Mouse (Mus musculus) heart, adult 8-10 months (tissue): ENCODE results near the gene Hsp90ab1. TPM values are rescaled to one million over a fixed set of nuclear protein-coding genes. Genes with fewer than 3 reads are reported as not detected.
A peak's percentile ranks its signal among the peaks of the same experiment; 100 is the strongest.

Source experiments
- DNase-seq: peaks from one replicate; pipeline ENCODE4 v3.0.0; 2022; ENCODE audit warnings: low spot score
- total RNA-seq, 4 experiments: library from RNA; stranded (reverse); gene quantifications; 2 replicates each; pipeline ENCODE4 v1.2.4; 2022

The Hsp90ab1 gene
- 1,000 to 10,000 TPM; 1,121 to 1,613 (median 1,357) TPM for total RNA-seq

DNA sequence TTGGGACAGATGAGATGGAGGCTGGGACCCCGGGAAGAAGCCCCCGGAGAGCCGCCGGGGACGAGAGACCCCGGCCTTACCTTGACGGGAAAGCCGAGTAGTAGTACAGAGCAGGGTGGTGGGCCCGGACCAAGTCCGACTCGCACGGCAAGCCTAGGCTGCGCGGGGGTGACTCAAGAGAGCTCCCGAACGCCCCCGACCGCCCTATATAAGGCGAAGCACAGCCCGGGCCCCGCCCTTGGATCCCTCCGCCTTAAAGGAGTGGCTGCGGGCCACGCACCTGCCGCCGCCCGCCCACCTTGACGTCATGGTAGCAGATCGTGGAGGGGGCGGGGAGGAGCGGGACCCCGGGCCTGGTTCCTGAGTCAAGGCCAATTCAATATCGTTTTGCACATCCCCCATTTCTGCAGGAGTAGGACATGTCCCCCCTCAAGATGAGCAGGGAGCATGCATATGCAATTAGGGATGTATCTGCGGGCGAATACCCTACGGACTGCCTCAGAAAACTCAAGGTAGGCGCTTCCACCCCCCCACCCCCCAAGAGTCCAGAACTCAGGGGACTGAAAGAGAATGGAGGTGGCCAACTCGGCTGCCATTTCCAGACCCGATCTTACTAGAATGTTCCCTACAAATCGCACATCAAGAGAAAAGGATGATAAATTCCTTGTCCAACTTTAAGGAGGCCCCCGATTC, at the start of gene Hsp90ab1:
Hsp90ab1 (minus strand) TSS at position 185 of the 693 bp plus-strand sequence.
- peak; percentile 99 for DNase-seq

DNA sequence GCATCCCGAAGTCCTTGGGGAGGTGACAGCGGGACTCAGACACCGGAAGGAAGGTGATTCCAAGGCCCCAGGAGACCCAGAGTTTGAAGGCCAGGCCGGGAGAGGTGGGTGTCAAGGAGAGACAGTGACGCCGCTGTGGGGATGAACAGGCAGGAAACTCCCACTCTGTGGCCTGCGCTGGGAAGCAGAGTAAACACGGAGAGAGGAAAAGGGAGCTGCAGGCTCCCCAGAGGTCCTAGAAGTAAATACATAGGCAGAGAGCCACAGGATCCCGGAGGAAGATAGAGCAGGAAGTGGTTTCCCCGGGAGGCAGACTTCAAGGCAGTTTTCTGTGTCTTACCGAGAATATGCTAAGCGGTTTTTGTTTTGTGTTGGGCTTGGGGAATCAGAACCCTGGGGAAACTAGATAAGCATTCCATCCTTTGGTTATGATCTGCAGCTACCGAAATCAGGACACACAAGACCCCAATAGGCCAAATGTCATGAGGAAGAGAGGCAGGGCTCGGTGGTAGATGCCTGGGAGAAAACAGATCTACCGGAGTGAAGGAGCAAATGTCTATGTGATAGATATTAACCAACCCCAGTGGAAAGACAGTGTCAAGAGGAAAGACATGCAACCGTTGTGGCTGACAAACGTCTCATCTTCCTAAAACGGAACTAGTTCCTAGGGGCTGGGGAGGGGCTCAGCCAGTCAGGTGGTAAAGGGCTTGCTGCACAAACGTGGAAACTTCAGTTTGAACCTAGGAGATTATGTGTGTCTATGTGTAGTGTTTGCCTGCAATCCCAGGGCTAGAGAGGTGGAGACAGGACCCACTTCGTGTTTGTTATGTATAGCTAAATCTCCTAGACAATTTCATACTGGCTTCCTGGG, 46.5 kb upstream of the Hsp90ab1 start:
- peak; percentile 60 for DNase-seq

DNA sequence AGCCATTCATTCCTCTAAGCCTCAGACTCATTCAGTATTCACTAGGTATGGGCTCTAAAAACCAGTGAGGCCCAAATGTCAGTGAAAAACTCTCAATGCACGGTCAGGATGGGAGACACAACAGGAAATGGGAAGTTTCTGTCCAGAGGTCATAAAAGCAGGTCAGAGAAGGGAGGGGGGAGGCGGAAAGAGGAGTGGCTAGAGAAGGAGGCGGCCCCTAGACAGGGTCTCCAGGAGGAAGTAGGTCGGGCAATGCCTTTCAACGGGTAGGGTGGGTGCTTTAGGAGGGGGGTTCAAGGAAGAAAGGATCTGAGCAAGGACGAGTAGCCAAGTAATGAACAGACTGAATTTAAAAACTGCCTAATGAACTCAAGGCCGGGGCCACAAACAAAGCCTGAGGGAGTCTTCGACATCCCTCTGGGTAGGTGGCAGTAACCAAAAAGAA, 45.9 kb upstream of the Hsp90ab1 start:
- DNase-seq = peak; percentile 67

DNA sequence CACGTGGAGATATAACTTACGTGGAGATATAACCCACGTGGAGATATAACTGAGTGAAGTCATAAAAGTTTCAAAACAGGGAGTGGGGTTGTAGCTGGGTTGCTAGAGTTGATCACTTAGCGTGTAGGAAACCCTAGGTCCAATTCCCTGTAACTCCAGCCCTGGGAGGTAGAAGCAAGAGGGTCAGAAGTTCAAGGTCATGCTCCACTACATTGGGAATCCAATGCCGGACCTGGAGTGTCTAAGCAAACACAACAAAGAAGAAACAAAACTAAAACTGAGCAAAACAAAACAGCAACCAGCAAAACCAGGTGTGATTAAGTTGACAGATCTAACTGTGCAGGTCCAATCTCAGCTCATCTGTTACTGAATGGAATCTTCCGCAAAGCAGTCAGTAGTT, 44.6 kb upstream of the Hsp90ab1 start:
- DNase-seq = no peak

DNA sequence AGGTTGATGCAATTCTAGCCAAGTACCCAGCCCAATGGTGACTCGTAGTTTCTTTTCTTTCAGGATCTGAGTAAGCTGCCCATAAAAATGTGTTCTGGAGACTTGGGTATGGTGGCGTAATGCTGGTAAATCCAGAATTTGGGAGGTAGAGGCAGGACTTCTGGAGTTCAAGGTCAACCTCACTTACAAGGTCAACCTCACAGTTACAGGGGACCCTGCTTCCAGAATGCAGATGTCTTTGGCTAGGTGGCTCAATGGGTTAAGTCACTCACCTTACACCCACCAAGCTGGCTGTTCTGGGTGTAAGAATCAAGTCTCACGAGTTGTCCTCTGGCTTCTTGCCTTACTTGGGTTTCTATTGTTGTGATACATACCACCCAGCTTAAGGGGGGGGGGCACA, 43.6 kb upstream of the Hsp90ab1 start:
- DNase-seq = no peak

DNA sequence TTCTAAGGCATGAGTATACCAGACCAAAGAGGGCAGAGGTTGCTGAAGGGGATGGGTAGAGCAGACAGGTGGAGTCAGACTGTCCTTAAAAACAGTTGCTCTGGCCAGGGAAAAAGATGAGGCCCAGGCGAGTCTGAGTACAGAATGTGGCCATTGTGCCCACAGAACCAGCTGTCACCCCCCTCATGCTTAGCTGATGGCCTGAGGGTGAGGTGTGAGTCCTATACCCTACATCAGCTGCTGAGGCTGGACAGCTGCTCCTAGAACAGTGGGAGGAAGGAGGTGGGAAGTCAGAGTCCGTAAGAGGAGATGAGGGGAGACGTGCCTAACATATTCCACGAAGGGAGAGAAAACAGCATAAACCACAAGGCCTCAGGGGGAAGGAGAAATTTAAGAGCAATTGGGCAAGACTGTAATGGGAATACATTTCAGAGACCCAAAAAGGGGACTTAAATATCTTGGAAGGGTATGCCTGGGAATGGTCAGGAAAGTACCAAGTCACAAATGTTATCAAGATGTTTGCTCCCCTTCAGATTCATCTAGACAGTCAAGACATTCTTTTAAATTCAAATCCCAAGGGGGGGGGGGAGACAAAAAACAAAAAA, 43.1 kb upstream of the Hsp90ab1 start:
- no peak for DNase-seq

DNA sequence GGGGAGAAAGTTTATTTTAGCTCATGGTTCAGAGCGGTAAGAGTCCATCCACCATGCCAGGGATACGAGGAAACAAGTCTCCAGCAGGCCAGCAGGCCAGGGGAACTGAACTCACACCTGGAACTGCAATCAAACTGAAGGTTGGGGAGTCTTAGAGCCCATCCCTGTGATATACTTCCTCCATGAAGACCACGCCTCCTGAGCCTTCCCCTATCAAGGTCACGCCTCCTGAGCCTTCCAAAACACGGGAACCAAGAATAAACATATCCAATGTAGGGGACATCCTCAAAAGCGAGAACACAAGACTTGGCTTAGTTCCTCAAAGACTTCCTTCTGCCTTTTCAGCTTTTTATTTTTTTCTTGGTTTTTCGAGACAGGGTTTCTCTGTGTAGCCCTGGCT, 39.9 kb upstream of the Hsp90ab1 start:
- DNase-seq = no peak

DNA sequence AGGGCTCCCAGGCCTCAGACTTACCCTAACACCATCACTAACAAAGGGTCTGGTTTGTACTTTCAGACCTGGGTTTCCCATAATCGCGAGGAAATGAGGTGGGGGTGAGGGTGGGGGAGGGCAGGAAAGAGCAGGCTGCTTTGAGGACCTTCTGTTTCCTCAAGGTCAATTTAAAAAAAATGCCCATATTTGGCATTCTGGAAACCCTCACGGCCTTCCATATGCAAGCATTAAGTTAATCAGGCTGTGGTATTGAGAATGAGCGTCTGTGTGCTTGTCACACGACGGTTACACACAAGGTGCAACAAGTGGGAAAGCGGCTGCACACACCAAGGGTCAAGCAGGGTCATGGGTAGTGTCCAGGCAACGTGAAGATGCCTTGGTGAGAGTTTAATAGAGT, 38.9 kb upstream of the Hsp90ab1 start:
- no peak for DNase-seq

DNA sequence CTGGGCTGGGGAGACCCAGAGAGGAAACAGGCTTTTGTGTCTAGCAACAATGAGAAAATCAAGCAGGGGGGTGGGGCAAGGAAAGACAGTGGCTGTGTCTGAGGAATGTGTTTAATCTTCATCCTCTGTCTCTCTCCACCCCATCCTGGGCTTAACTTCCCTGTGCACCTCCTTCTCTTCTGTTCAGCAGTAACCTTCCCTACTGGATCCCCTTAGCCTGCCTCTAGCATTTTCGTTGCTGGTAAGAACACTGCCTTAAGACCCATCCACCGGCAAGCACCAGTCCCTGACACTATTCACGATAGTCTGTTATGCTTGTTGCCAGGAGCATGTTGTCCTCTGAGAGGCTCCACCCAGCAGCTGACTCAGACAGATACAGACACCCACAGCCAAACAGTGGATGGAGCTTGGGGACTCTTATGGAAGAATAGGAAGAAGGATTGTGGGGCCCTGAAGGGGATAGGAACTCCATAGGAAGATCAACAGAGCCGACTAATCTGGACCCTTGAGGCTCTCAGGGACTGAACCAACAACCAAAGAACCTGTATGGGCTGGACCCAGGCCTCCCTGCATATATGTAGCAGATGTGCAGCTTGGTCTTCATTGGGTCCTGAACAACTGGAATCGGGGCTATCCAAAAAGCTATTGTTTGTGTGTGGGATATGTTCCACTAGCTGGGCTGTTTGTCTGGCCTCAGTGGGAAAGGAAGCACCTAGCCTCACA, 37.2 kb upstream of the Hsp90ab1 start:
- peak; percentile 57 for DNase-seq

DNA sequence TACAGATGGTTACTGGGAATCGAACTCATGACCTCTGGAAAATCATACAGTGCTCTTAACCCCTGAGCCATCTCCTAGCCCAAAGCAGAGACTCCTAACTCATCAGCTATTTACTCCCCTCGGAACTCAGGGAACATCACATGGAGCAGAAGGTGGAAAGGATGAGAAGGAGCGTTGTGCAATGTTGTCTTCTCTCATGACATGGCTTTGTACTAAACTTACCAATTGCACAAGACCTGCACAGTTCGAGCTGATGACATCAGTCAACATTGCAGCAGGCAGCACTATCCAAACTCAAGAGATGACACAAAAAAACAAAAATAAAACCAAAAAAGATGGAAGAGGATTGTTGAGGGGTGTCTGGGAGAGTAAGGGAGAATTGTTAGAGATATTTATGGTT, 35.3 kb upstream of the Hsp90ab1 start:
- DNase-seq = no peak

DNA sequence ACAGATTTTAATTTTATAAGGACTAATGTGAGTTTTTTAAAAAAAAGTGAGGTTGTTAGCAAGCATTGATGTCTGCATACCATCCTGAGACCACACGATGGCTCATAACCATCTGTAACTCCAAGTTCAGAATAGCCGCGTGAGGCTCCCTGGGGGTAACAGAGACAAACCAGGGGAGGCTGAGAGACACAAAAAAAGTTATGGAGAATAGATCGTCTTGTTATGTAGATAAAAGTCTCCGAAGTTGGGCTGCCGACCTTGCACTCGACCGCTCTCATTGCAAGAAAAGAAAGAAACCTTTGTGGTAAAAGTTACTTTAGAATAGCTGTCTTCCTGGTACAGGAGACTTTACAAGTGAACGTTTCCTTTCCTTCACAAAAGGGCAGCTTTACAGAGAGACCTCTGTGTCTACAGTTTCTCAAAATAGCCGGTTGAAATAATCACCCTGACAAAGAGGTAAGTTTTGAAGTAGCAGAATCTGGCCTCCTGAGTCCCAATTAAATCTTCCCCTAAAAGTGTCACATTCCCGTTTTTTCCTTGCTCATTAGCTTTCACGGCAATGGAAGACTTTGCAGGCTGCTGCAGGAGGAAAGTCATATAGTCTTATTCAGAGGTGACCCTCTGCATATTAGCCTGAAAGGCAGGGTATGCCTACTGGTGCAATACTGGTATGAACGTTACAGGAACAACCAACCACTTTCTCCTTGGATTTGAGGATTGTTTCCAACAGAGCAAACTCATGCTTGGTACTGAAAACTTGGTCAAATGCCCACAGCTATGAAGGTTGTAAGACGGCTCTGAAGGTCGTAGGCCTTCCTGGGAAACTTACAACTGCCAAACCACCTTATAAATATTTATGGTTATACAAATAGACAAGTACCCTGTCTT, 34.2 kb upstream of the Hsp90ab1 start:
- no peak for DNase-seq

DNA sequence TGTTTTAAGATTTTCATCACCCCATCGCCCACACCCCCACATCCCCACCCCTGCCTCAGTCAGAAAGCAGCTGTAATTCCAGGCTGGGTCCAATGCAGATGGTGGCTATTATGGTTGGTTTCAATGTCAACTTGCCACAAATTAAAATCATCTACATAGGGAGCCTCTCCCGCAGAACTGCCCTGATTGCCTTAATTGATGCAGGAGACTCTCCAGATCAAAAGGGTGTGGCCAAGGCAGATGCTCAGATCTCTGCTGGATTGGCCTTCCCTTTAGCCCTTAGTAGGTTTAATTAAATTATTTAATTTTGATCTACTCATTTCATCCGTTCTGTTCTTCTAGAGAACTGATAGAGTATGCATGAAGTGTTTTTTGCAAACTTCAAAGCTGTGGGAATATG, 29.9 kb upstream of the Hsp90ab1 start:
- no peak for DNase-seq

DNA sequence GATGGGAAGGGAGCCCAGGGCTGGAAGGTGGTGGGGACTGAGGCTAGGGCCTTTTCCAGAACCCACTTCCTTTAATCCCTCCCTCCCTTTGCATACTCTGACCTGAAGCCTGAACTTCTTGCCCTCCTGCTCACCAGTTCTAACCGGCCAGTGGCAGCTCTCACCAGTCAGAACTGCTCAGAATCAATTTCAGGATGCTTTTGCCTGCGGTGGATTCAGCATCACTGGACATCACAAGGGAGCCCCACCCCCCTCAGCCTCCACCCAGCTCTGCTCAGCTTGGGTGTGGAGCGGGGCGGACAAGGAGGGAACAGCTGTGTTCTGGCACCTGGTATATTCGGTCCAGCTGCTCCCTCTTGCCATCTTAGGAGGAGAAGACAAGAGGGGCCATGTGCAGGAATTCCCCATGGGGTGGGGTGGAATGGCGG, 28.8 kb upstream of the Hsp90ab1 start, which contains the start of gene Mymx:
Mymx (minus strand) TSS at position 226 of the 428 bp plus-strand sequence.
- no peak for DNase-seq

DNA sequence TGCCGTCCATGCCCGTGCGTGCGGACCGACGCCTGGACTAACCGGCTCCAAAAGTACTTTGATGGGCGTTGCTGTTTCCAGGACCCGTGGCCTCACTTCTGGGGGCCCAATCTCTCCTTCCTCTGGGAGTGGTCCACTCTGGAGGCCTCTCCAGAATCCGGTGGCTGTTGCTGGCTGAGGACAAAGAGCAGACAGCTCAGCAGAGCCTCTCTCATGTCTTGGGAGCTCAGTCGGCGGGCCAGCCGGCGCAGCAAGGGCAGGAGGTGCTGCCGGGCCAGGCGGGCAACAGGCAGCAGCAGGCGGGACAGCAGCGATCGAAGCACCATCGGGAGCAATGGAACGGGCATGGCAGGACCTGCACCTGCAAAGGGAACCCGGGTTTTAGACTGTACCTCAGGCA, 28.3 kb upstream of the Hsp90ab1 start:
- DNase-seq = no peak

DNA sequence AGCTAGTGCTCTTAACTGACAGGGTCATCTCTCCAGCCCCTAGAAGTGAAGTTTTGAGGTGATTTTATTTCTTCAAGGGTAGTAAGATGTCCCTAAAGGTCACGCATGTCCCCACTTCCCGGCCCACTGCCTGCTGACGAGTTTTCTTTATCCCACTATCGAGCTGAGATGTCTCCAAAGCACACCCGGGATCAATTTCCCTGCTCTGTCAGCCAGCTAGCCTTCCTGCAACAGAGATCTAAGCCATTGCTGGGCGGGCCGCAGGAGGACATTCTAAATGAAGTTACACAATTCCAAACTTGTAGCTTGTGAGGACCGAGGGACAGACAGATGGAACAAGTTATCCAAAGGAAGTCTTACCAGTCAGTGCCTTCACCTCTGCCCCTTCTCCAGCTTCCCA, 27.2 kb upstream of the Hsp90ab1 start:
- DNase-seq = no peak

DNA sequence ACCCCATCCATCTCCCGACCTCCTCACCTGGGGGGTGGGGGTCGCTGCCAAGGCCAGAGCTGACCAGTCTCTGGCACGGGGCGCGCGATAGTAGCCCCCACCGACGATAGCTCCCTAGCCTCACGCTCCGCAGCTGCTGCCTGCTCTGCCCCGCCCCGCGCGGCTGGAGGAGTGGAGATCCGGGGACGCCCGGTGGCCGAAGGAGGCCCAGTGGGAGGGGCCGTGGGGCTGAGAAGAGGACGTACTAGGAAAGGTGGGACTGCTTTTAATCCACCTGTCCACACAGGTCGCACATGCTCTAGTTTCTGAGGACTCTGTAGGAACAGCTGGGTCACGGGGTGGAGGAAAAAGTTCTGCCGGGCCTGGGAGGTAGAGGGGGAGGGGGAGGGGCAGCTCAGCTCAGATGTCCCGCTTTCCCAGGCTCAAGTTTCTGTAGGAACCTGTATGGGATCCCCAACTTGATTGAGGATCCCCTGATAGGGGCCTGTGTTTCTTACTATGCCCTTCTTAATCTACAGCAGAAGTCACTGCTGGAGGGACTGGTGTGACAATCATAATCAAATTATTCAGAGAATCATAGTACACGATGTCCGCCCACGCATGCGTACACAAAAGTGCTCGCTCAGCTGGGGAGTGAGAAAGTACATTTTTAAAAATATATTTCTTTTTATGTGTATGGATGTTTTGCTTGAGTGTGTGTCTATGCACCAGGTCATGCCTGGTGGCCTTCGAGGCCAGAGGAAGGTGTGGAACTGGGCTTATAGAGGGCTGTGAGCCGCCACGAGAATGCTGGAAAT, 26.6 kb upstream of the Hsp90ab1 start, which contains the start of gene Slc29a1:
Slc29a1 (minus strand) TSS at position 161 of the 797 bp plus-strand sequence.
- no peak for DNase-seq

DNA sequence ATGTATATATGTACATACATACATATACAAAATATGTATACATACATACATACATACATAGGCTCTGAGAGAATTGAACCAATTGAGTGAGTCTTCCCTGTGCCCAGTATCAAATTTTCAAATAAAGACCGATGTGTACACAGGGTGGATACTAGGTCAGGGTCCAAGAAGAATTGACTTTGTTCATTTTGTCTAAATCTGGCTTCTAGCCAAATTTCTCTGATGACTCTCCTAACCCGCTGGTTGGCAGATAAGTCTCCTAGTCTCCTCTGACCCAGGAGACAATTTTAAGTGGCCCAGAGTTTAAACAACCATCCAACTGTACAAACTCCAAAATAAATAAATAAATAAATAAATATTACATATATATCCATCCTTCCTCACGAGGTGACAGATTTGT, 25.8 kb upstream of the Hsp90ab1 start:
- no peak for DNase-seq

DNA sequence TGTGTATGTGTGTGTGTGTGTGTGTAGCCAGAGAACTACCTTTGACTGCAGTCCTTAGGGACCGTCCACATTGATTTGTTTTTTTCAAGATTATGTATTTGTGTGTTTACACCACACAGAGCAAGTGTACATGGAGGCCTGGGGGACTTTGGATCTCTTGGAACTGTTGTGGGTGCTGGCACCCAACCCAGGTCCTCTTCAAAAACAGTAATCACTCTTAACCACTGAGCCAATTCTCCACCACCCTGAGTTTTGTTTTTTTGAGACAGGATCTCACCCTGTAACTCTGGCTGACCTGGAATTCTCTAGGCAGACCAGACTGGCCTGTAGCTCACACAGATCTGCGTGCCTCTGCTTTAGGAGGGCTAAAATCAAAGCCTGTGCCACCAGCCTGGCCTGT, 25.3 kb upstream of the Hsp90ab1 start:
- DNase-seq = no peak

DNA sequence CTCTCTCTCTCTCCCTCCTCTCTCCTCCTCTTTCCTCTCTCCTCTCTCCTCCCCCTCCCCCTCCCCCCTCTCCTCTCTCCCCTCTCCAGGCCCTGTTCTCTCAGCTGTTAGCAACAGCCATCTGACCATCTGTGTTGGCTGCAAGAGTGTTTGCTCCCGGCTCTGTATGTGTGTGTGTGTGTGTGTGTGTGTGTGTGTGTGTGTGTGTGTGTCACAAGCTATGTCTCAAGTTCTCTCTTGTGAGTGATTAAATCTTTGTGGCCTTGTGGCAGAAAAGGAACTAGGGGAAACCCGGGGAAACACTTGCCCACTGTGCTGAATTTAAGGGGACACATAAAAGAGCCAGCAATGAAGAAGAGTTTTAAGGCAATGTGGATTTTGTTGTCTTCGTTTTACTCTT, 24.7 kb upstream of the Hsp90ab1 start:
- no peak for DNase-seq
